Mouse (Mus musculus) limb, embryonic 14.5 days (tissue): Measurements from ENCODE around the gene Nat9. TPM values are rescaled to one million over a fixed set of nuclear protein-coding genes. Genes with fewer than 3 reads are reported as not detected.

Experiments used
- ATAC-seq: fragments of 200-750 bp; cut with Nextera tagmentation; 2 replicates; pipeline ENCODE4 v1.8.0; 2017; ENCODE audit warnings: low read depth, moderate number of reproducible peaks, moderate TSS enrichment; ENCODE audit not compliant: low FRiP score
- DNase-seq: peaks from one replicate; pipeline ENCODE4 v3.0.0-alpha.2; 2015; ENCODE audit warnings: low spot score
- H3K27ac ChIP-seq: fragments of 300-500 bp; sonication (generic); replicated peaks from 2 replicates; pipeline ENCODE4 v1.5.1; 2014; ENCODE audit warnings: low read depth, mild to moderate bottlenecking, low read length, moderate library complexity, mixed read lengths
- H3K27me3 ChIP-seq: fragments of 300-500 bp; sonication (generic); 2 replicates; pipeline ENCODE4 v1.6.1; 2014; ENCODE audit warnings: low read length, mixed read lengths; ENCODE audit not compliant: control insufficient read depth, insufficient read depth
- H3K36me3 ChIP-seq: fragments of 300-500 bp; sonication (generic); 2 replicates; pipeline ENCODE4 v1.6.1; 2014; ENCODE audit warnings: mild to moderate bottlenecking, low read length, moderate library complexity, mixed read lengths; ENCODE audit not compliant: control insufficient read depth, insufficient read depth
- H3K4me1 ChIP-seq: fragments of 300-500 bp; sonication (generic); 2 replicates; pipeline ENCODE4 v1.6.1; 2014; ENCODE audit warnings: antibody characterized with exemption, low read length, mixed read lengths; ENCODE audit not compliant: control insufficient read depth, insufficient read depth
- H3K4me2 ChIP-seq: fragments of 300-500 bp; sonication (generic); replicated peaks from 2 replicates; pipeline ENCODE4 v1.6.1; 2014; ENCODE audit warnings: low read depth, mild to moderate bottlenecking, low read length, moderate library complexity; ENCODE audit not compliant: severe bottlenecking
- H3K4me3 ChIP-seq: fragments of 300-500 bp; sonication (generic); replicated peaks from 2 replicates; pipeline ENCODE4 v1.5.1; 2014; ENCODE audit warnings: low read length
- H3K9ac ChIP-seq: fragments of 300-500 bp; sonication (generic); 2 replicates; pipeline ENCODE4 v1.6.1; 2014; ENCODE audit warnings: mild to moderate bottlenecking, low read depth, low read length, moderate library complexity; ENCODE audit not compliant: severe bottlenecking
- H3K9me3 ChIP-seq: fragments of 300-500 bp; sonication (generic); 2 replicates; pipeline ENCODE4 v1.6.1; 2016; ENCODE audit warnings: low read length; ENCODE audit not compliant: control insufficient read depth
- POLR2A ChIP-seq: fragments of 200-500 bp; IDR thresholded peaks from 2 replicates; pipeline ENCODE4 v1.8.0; 2012; ENCODE audit warnings: inconsistent platforms, mild to moderate bottlenecking, moderate library complexity, borderline replicate concordance; ENCODE audit not compliant: insufficient read depth, insufficient read length; ENCODE audit errors: extremely low read depth
- WGBS: fragments of 180-500 bp; shearing (Covaris S2); extraction: QIAGEN DNeasy Blood & Tissue Kit; methylation state at CpG from one replicate; pipeline ENCODE4 v1.1.7; 2014; 5-methylcytosine and 5-hydroxymethylcytosine counted together
- polyA plus RNA-seq, 2 experiments: library from polyadenylated mRNA; depleted of rRNA in 1 of 2; stranded (reverse) in 1 of 2; unstranded in 1 of 2; fragments of >200 nt; fragmentation: Nextera tagmentation in 1 of 2; extraction: Ambion mirVana in 1 of 2; gene quantifications; 2 replicates each; pipeline versions ENCODE4 v1.2.1 to v1.2.3; 2012 to 2014

The Nat9 gene
- polyA plus RNA-seq, 2 experiments = 20.0 to 32.1 TPM

- Histone ChIP-seq H3K27ac (no peak overlapping the region), H3K36me3 (no peaks in the 10 kb centered on the region), H3K4me2 (peak overlapping the region; percentile 59), H3K4me1 (peaks cover 10% of the 10 kb centered on the region), H3K9me3 (peaks cover 3% of the 10 kb centered on the region; the same call in 1 of the 2 replicates), H3K27me3 (peaks cover 21% of the 10 kb centered on the region), H3K9ac (no peak overlapping the region), H3K4me3 (peak overlapping the region; percentile 30)
- 8% methylated on average over 15 of the region's 15 CpGs for WGBS
- DNase-seq (peak; percentile 56), ATAC-seq (peak; percentile 70)
- TF ChIP-seq POLR2A = no peak
Measured at GRCm38 (mm10) chr11:115151755-115152429, 35.8 kb downstream of the Nat9 start.

GRCm38 (mm10) chr11:115150741-115151254, 36.9 kb downstream of the Nat9 start:
- no peak for ATAC-seq
- Histone ChIP-seq H3K9me3 (peaks cover 3% of the 10 kb centered on the region; the same call in 1 of the 2 replicates), H3K9ac (no peak overlapping the region), H3K4me1 (peaks cover 10% of the 10 kb centered on the region), H3K27ac (no peak overlapping the region), H3K4me2 (no peak overlapping the region), H3K36me3 (no peaks in the 10 kb centered on the region), H3K27me3 (peaks cover 21% of the 10 kb centered on the region), H3K4me3 (no peak overlapping the region)
- TF ChIP-seq POLR2A = no peak
- no peak for DNase-seq
- 32% methylated on average over 6 of the region's 6 CpGs for WGBS

DNA sequence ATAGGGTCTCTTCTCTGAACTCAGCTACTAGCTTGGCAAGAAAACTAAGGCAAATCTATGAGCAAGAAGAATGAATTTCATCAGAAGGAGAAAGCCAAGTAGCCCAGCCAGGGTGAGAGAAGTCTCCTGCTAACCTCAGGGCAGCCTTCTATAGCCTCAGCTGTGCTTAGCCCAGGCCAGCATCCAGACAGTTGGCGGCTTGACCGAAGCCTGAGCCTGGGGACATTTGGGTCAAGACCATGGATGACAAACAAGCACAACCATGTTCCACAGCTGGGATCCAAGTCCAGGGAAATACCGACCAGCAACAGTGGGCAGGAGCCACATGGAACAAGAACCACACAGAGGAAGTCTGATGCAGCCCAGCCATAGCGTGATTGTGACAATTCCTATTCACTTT, 39.8 kb downstream of the Nat9 start:
- no peak for TF ChIP-seq POLR2A
- peaks cover 7% of the 10 kb centered on the region for H3K4me1 ChIP-seq
- no peaks in the 10 kb centered on the region for H3K27me3 ChIP-seq
- WGBS = 78% methylated on average over 4 of the region's 4 CpGs
- no peak overlapping the region for H3K4me2 ChIP-seq
- no peak overlapping the region for H3K27ac ChIP-seq
- no peaks in the 10 kb centered on the region for H3K36me3 ChIP-seq
- ATAC-seq (no peak), DNase-seq (no peak)
- H3K4me3 ChIP-seq = no peak overlapping the region
- peaks cover 3% of the 10 kb centered on the region; the same call in 1 of the 2 replicates for H3K9me3 ChIP-seq
- H3K9ac ChIP-seq = no peak overlapping the region

- H3K9me3 ChIP-seq = no peaks in the 10 kb centered on the region
- H3K36me3 ChIP-seq = no peaks in the 10 kb centered on the region
- no peak for ATAC-seq
- no peak overlapping the region for H3K27ac ChIP-seq
- no peak for DNase-seq
- no peak for TF ChIP-seq POLR2A
- H3K9ac ChIP-seq = no peak overlapping the region
- 82% methylated on average over 2 of the region's 2 CpGs for WGBS
- no peaks in the 10 kb centered on the region for H3K4me1 ChIP-seq
- no peaks in the 10 kb centered on the region for H3K27me3 ChIP-seq
- H3K4me3 ChIP-seq = no peak overlapping the region
- no peak overlapping the region for H3K4me2 ChIP-seq
Measured at GRCm38 (mm10) chr11:115141970-115142369, 45.7 kb downstream of the Nat9 start.

DNA sequence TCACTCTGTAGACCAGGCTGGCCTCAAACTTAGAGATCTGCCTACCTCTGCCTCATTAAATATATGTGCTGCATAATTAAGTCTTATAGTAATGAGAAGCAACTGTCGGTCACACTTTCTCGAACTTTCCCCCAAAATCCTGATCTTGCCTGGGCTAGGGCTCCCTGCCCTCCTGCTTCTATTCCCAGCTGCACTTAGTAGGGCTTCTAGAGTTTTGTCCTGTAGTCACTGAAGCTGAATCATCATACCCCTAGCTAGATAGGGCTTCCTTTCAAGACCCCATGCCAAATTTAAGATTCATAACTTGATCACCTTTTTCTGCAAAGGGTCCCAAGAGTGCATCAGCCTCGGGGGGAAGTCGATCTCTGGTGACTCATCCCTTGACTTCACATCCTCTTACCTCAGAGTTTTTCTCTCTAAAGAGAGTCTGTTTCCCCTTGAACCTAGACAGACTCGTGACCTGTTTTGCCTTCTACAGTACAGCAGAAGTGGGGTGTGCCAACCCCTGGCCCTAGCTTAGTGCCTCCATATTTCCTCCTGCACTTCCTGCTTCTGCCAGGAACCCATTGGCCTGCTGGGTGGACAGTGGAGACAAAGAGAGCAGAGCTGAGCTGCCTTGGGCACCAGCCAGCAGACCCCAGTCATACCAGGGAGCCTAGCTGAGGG, 48.9 kb downstream of the Nat9 start:
- H3K9me3 ChIP-seq = no peaks in the 10 kb centered on the region
- H3K27me3 ChIP-seq = no peaks in the 10 kb centered on the region
- no peak overlapping the region for H3K27ac ChIP-seq
- no peak overlapping the region for H3K4me3 ChIP-seq
- H3K4me1 ChIP-seq = no peaks in the 10 kb centered on the region
- 71% methylated on average over 5 of the region's 5 CpGs for WGBS
- no peak for ATAC-seq
- H3K36me3 ChIP-seq = no peaks in the 10 kb centered on the region
- no peak overlapping the region for H3K4me2 ChIP-seq
- TF ChIP-seq POLR2A = no peak
- no peak for DNase-seq
- no peak overlapping the region for H3K9ac ChIP-seq
